18 mouse cellular contexts compared by ENCODE assay signal in the genomic region with DNA sequence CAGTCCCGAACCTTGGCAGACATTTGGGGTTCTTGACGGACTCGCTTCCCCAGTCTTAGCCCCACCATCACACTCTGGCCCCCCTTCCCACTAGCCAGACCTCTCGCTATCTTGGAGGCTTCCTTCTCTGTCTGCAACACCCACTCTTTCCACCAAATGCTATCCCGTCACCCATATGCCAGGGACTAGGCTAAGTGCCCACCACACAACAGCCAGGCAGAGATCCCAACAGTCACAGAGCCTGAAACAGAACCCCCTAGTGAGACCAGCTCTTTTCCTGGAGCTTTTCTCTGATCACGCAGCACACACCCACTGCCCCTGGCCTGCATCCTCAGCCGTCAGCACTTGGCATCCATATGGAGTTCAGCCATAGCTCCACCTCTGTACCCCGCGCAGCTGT. TPM values are rescaled to one million over a fixed set of nuclear protein-coding genes. Genes with fewer than 3 reads are reported as not detected.
A peak's percentile ranks its signal among the peaks of the same experiment; 100 is the strongest.
DNase-seq lines count a peak whose midpoint lies in the region; ATAC-seq and TF ChIP-seq lines count a peak whose summit lies in the region.
"Had no signal": no experiment of that assay in that cellular context is flagged by ENCODE, and none has a peak within 500 bp of the region (broad histone marks: within the 10 kb centered on the region; RNA-seq: fewer than 3 reads in every experiment).

No protein-coding gene starts in this region.

- no peak overlapping the region for H3K4me2 ChIP-seq in heart, embryonic 14.5 days (ENCODE audit: low read length)
- H3K4me2 ChIP-seq in midbrain, embryonic 11.5 days, result no peak overlapping the region
- H3K4me2 ChIP-seq: heart, embryonic 15.5 days; liver, embryonic 15.5 days; stomach, embryonic 15.5 days had no signal

- H3K27me3 ChIP-seq in heart, embryonic 14.5 days (ENCODE audit: control insufficient read depth, insufficient read depth, low read length), result no peaks in the 10 kb centered on the region
- no peaks in the 10 kb centered on the region for H3K27me3 ChIP-seq in heart, adult 2 months (ENCODE audit: control insufficient read depth, insufficient read depth, low read length)
- no peaks in the 10 kb centered on the region for H3K27me3 ChIP-seq in midbrain, embryonic 11.5 days (ENCODE audit: control insufficient read depth, insufficient read depth, low read length)
- peaks cover 16% of the 10 kb centered on the region for H3K27me3 ChIP-seq in midbrain, embryonic 10.5 days (ENCODE audit: low read depth, poor library complexity, severe bottlenecking)
- H3K27me3 ChIP-seq: heart, embryonic 15.5 days; stomach, embryonic 15.5 days had no signal

- H3K9me3 ChIP-seq in heart, embryonic 14.5 days (ENCODE audit: control insufficient read depth, low read length), result no peaks in the 10 kb centered on the region
- H3K9me3 ChIP-seq in midbrain, embryonic 11.5 days (ENCODE audit: control insufficient read depth, low read length), result no peaks in the 10 kb centered on the region
- no peaks in the 10 kb centered on the region for H3K9me3 ChIP-seq in midbrain, embryonic 10.5 days (replicated peaks)
- H3K9me3 ChIP-seq: heart, embryonic 15.5 days; liver, embryonic 15.5 days; stomach, embryonic 15.5 days had no signal

- H3K4me3 ChIP-seq in heart, embryonic 14.5 days (ENCODE audit: control insufficient read depth in 1 of 2, insufficient read depth in 1 of 2, low read depth in 1 of 2, low read length in 2 of 2), result no peak overlapping the region
- no peak overlapping the region for H3K4me3 ChIP-seq in heart, adult 2 months
- H3K4me3 ChIP-seq in midbrain, embryonic 11.5 days (ENCODE audit: low read depth, low read length), result no peak overlapping the region
- no peak overlapping the region for H3K4me3 ChIP-seq in midbrain, embryonic 10.5 days
- H3K4me3 ChIP-seq: heart, embryonic 15.5 days; liver, embryonic 15.5 days; stomach, embryonic 15.5 days had no signal

- no peak for ATAC-seq in heart, embryonic 14.5 days (ENCODE audit: insufficient number of reproducible peaks, insufficient read depth, low FRiP score, low read depth)
- ATAC-seq in midbrain, embryonic 11.5 days (ENCODE audit: low FRiP score), result no peak

- DNase-seq in cerebellum, postnatal 10 days, result peak; percentile 50 to 62
- no peak for DNase-seq in cerebellum, postnatal 36 days
- DNase-seq in heart, adult 2 months, result no peak
- peak; percentile 69 for DNase-seq in midbrain, embryonic 11.5 days (ENCODE audit: low spot score, missing footprints)
- DNase-seq in midbrain, embryonic 10.5 days (ENCODE audit: low spot score), result no peak
- DNase-seq in telencephalon, adult 2 months (ENCODE audit: low read depth, low spot score), result peak; percentile 31
- DNase-seq in spleen, adult 18-20 months, result no peak
- DNase-seq: gastrocnemius, postnatal 36 days; kidney, adult 9 months; kidney, postnatal 36 days; lung, postnatal 36 days had no signal

- TF ChIP-seq CTCF in heart, adult 2 months (IDR thresholded peaks at IDR 0.05), result no peak

- peaks cover 17 to 21% of the 10 kb centered on the region in 2 experiments for H3K4me1 ChIP-seq in heart, embryonic 14.5 days (ENCODE audit: control insufficient read depth in 2 of 2, insufficient read depth in 2 of 2, low read length in 2 of 2)
- H3K4me1 ChIP-seq in heart, adult 2 months (ENCODE audit: control insufficient read depth, insufficient read depth, low read length), result no peaks in the 10 kb centered on the region
- H3K4me1 ChIP-seq in midbrain, embryonic 11.5 days (ENCODE audit: control insufficient read depth, insufficient read depth, low read length), result peaks cover 12% of the 10 kb centered on the region
- H3K4me1 ChIP-seq in midbrain, embryonic 10.5 days, result peaks cover 66% of the 10 kb centered on the region

- H3K36me3 ChIP-seq in heart, embryonic 14.5 days (ENCODE audit: control insufficient read depth, insufficient read depth, low read length), result no peaks in the 10 kb centered on the region
- no peaks in the 10 kb centered on the region for H3K36me3 ChIP-seq in heart, adult 2 months (ENCODE audit: control insufficient read depth, insufficient read depth, low read length)
- H3K36me3 ChIP-seq in midbrain, embryonic 11.5 days (ENCODE audit: control insufficient read depth, insufficient read depth, low read length), result no peaks in the 10 kb centered on the region
- H3K36me3 ChIP-seq in midbrain, embryonic 10.5 days, result 0 out of 2 replicates have a peak, but pooled peaks cover 3% of the 10 kb centered on the region
- H3K36me3 ChIP-seq: heart, embryonic 15.5 days; liver, embryonic 15.5 days; stomach, embryonic 15.5 days had no signal

- H3K79me2 ChIP-seq in heart, adult 2 months (replicated peaks; ENCODE audit: control insufficient read depth, insufficient read depth, low read length), result no peaks in the 10 kb centered on the region

- intact Hi-C loops in heart, adult 2 months (cut with DNase I), result no loop called here

- 0 out of 2 replicates have a peak overlapping the region, but pooled peaks have one; percentile 11 for H3K9ac ChIP-seq in heart, embryonic 14.5 days (ENCODE audit: low read length)
- H3K9ac ChIP-seq in heart, adult 2 months (ENCODE audit: low read depth, low read length), result no peak overlapping the region
- H3K9ac ChIP-seq in midbrain, embryonic 11.5 days (ENCODE audit: low read length), result no peak overlapping the region
- H3K9ac ChIP-seq: heart, embryonic 15.5 days; liver, embryonic 15.5 days; stomach, embryonic 15.5 days had no signal

- H3K27ac ChIP-seq in heart, embryonic 14.5 days (replicated peaks in 1 of 2; ENCODE audit: control insufficient read depth in 1 of 2, insufficient read depth in 1 of 2, low read depth in 2 of 2, low read length in 2 of 2), result no peak overlapping the region
- no peak overlapping the region for H3K27ac ChIP-seq in heart, adult 2 months
- H3K27ac ChIP-seq in midbrain, embryonic 11.5 days (ENCODE audit: low read depth, low read length), result no peak overlapping the region
- H3K27ac ChIP-seq in midbrain, embryonic 10.5 days (replicated peaks), result no peak overlapping the region
- H3K27ac ChIP-seq: heart, embryonic 15.5 days; liver, embryonic 15.5 days; stomach, embryonic 15.5 days had no signal

- TF ChIP-seq EP300 in heart, adult 2 months (IDR thresholded peaks at IDR 0.05; ENCODE audit: insufficient read depth, low read depth, low read length), result no peak

- 64% methylated on average over 9 of the region's 9 CpGs for WGBS in heart, embryonic 14.5 days
- 64% methylated on average over 9 of the region's 9 CpGs for WGBS in heart, adult 2 months
- WGBS in midbrain, embryonic 11.5 days, result 88% methylated on average over 9 of the region's 9 CpGs
- WGBS in midbrain, embryonic 10.5 days, result 90% methylated on average over 9 of the region's 9 CpGs

- no peak for TF ChIP-seq POLR2A in heart, adult 2 months (IDR thresholded peaks at IDR 0.05; ENCODE audit: insufficient read depth, low read depth, low read length)

RNA-seq across cellular contexts. Expression of a gene that starts 5.0 kb away (rescaled TPM):
- polyA plus RNA-seq in heart, embryonic 14.5 days (2014; fragmentation: Nextera tagmentation; extraction: Ambion mirVana), result 12.8 and 14.7 TPM in 2 replicates
- 1 to 10 TPM; 4.1 to 5.0 TPM for total RNA-seq in heart, adult 2 months (2021)
- 4.4 and 4.8 TPM in 2 replicates for polyA plus RNA-seq in heart, adult 2 months (2012; rRNA removed)
- 8.7 and 9.6 TPM in 2 replicates for polyA plus RNA-seq in midbrain, embryonic 11.5 days (2014; fragmentation: Nextera tagmentation; extraction: Ambion mirVana)
- 20.9 and 24.5 TPM in 2 replicates for polyA plus RNA-seq in midbrain, embryonic 10.5 days (2016; fragmentation: Nextera tagmentation; extraction: Ambion mirVana)
- total RNA-seq: MEL; monocyte, adult 5-6 weeks had no signal

RNA-seq across cellular contexts. Expression of a gene that starts 55.2 kb away (rescaled TPM):
- polyA plus RNA-seq in heart, embryonic 14.5 days (2014; fragmentation: Nextera tagmentation; extraction: Ambion mirVana), result 1.1 and 1.9 TPM in 2 replicates
- 1 to 10 TPM; 1.8 to 3.0 TPM for total RNA-seq in heart, adult 2 months (2021)
- 0.23 and 1.5 TPM in 2 replicates for polyA plus RNA-seq in heart, adult 2 months (2012; rRNA removed)
- polyA plus RNA-seq in midbrain, embryonic 11.5 days (2014; fragmentation: Nextera tagmentation; extraction: Ambion mirVana), result 31.1 and 31.7 TPM in 2 replicates
- polyA plus RNA-seq in midbrain, embryonic 10.5 days (2016; fragmentation: Nextera tagmentation; extraction: Ambion mirVana), result 59.1 and 72.3 TPM in 2 replicates
- total RNA-seq: hematopoietic stem cell, adult 5-6 weeks; MEL; monocyte, adult 5-6 weeks had no signal

Comparison
In these comparisons a context has a peak if more than half of its experiments do, and no peak if none do; other contexts are left out.
1. DNase-seq: peak in cerebellum, postnatal 10 days (2 of 2), midbrain, embryonic 11.5 days (single experiment) and telencephalon, adult 2 months (single experiment); none in cerebellum, postnatal 36 days (0 of 2), heart, adult 2 months (0 of 2), midbrain, embryonic 10.5 days (single experiment) and spleen, adult 18-20 months (0 of 2).
2. RNA of a gene that starts 55.2 kb away (polyA plus RNA-seq): 59.1 to 72.3 TPM in midbrain, embryonic 10.5 days and 31.1 to 31.7 TPM in midbrain, embryonic 11.5 days; 1.1 to 1.9 TPM in heart, embryonic 14.5 days and 0.23 to 1.5 TPM in heart, adult 2 months; every median in the first group is over 10 times any median in the second.